Mouse (Mus musculus) bone marrow, adult 2 months (tissue): Measurements from ENCODE around the gene Olfr530.

Experiments used
- CTCF ChIP-seq: fragments of 200-500 bp; IDR thresholded peaks from 2 replicates; pipeline ENCODE4 v1.5.1; 2011; ENCODE audit warnings: low read length, control low read depth; ENCODE audit not compliant: control insufficient read depth, insufficient read depth
- POLR2A ChIP-seq: fragments of 200-500 bp; IDR thresholded peaks from 2 replicates; pipeline ENCODE4 v1.6.1; 2011; ENCODE audit warnings: low read depth, mild to moderate bottlenecking, control low read depth, low read length, borderline replicate concordance; ENCODE audit not compliant: control insufficient read depth

DNA sequence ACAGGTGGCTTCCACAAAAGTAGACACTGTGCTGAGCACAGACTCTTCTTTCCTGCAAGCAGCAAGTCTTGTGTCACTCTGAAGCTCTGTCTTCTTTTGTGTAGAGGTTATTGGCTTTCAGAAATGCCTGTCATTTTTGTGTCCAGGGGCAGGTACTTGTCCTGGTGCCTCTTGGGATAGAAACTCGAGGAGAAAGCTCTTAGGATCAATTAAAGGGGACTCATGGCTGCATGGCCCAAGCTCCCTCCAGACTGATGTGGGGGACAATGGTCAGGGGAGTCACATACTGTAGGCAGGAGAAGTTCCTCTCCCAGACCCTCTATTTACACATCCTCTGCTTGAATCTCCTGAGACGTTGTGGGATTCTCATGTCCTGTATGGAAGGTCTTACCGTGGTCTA, 14.6 kb downstream of the Olfr530 start, which contains the start of gene Olfr60:
- no peak for TF ChIP-seq CTCF
- no peak for TF ChIP-seq POLR2A
